Mouse (Mus musculus) heart, embryonic 16.5 days (tissue): Measurements from ENCODE around the gene Kcmf1. TPM values are rescaled to one million over a fixed set of nuclear protein-coding genes. Genes with fewer than 3 reads are reported as not detected.

ENCODE experiments used
- ATAC-seq: fragments of 200-750 bp; cut with Nextera tagmentation; replicated peaks from 2 replicates; pipeline ENCODE4 v1.8.0; 2017; ENCODE audit warnings: moderate number of reproducible peaks; ENCODE audit not compliant: insufficient read depth, low FRiP score; ENCODE audit errors: extremely low read depth
- H3K27ac ChIP-seq: fragments of 300-500 bp; sonication (generic); 2 replicates; pipeline ENCODE4 v1.5.1; 2014; ENCODE audit warnings: mild to moderate bottlenecking, low read length, control low read depth, moderate library complexity
- H3K27me3 ChIP-seq: fragments of 300-500 bp; sonication (generic); 2 replicates; pipeline ENCODE4 v1.6.1; 2014; ENCODE audit warnings: low read length, mixed read lengths; ENCODE audit not compliant: control insufficient read depth, insufficient read depth
- H3K36me3 ChIP-seq: fragments of 300-500 bp; sonication (generic); 2 replicates; pipeline ENCODE4 v1.6.1; 2014; ENCODE audit not compliant: control insufficient read depth, insufficient read depth
- H3K4me1 ChIP-seq: fragments of 300-500 bp; sonication (generic); 2 replicates; pipeline ENCODE4 v1.6.1; 2014; ENCODE audit warnings: low read length, mixed read lengths; ENCODE audit not compliant: control insufficient read depth, insufficient read depth
- H3K4me2 ChIP-seq: fragments of 300-500 bp; sonication (generic); 2 replicates; pipeline ENCODE4 v1.6.1; 2014; ENCODE audit warnings: low read depth, mild to moderate bottlenecking, control low read depth, low read length
- H3K4me3 ChIP-seq: fragments of 300-500 bp; sonication (generic); 2 replicates; pipeline ENCODE4 v1.5.1; 2014; ENCODE audit warnings: mild to moderate bottlenecking, control low read depth, low read length
- H3K9ac ChIP-seq: fragments of 300-500 bp; sonication (generic); 2 replicates; pipeline ENCODE4 v1.6.1; 2014; ENCODE audit warnings: low read length, control low read depth
- H3K9me3 ChIP-seq: fragments of 300-500 bp; sonication (generic); replicated peaks from 2 replicates; pipeline ENCODE4 v1.6.1; 2016; ENCODE audit warnings: low read length; ENCODE audit not compliant: control insufficient read depth
- WGBS: fragments of 180-500 bp; shearing (Covaris S2); extraction: QIAGEN DNeasy Blood & Tissue Kit; methylation state at CpG from one replicate; pipeline ENCODE4 v1.1.7; 2014; 5-methylcytosine and 5-hydroxymethylcytosine counted together
- polyA plus RNA-seq: library from polyadenylated mRNA; unstranded; fragments of >200 nt; fragmentation: Nextera tagmentation; extraction: Ambion mirVana; gene quantifications from 2 replicates; pipeline ENCODE4 v1.2.1, GENCODE M21; 2015

Gene Kcmf1
- polyA plus RNA-seq, 1 experiment from 2014 or later: 28.1 TPM

DNA sequence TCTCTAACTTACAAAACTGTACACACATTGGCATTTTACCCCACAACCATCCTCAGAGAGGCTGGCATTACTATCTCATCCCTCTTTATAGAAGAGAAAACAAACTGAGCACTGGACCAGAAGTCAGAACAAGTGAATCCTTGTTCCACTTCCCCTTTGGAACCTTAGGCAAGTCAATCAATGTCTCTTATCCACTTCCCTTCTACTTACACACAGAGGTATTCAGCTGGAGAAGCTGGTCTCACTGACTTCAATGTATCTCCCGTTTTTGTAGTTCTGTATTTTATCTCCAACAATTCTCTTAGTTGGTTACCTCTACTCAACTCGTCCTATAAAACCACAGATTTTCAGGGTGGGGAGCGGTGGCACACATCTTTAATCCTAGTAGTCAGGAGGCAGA, 15.0 kb downstream of the Kcmf1 start:
- Histone ChIP-seq H3K4me1 (peaks cover 26% of the 10 kb centered on the region), H3K4me3 (no peak overlapping the region), H3K36me3 (no peaks in the 10 kb centered on the region), H3K9ac (no peak overlapping the region), H3K27me3 (no peaks in the 10 kb centered on the region), H3K9me3 (no peaks in the 10 kb centered on the region), H3K27ac (no peak overlapping the region), H3K4me2 (no peak overlapping the region)
- 70% methylated on average over 3 of the region's 3 CpGs for WGBS
- no peak for ATAC-seq

- H3K4me1 ChIP-seq: peaks cover 25% of the 10 kb centered on the region
- peak; percentile 47 for ATAC-seq
- WGBS: 59% methylated on average over 8 of the region's 8 CpGs
- no peak overlapping the region for H3K4me3 ChIP-seq
- H3K4me2 ChIP-seq: no peak overlapping the region
- no peaks in the 10 kb centered on the region for H3K9me3 ChIP-seq
- H3K9ac ChIP-seq: no peak overlapping the region
- H3K27ac ChIP-seq: no peak overlapping the region
- no peaks in the 10 kb centered on the region for H3K36me3 ChIP-seq
- no peaks in the 10 kb centered on the region for H3K27me3 ChIP-seq
Observed at GRCm38 (mm10) chr6:72882661-72883458, 16.9 kb downstream of the Kcmf1 start.

GRCm38 (mm10) chr6:72882222-72882621, 17.6 kb downstream of the Kcmf1 start:
- Histone ChIP-seq H3K9ac (no peak overlapping the region), H3K4me1 (peaks cover 25% of the 10 kb centered on the region), H3K4me3 (no peak overlapping the region), H3K4me2 (no peak overlapping the region), H3K9me3 (no peaks in the 10 kb centered on the region), H3K36me3 (no peaks in the 10 kb centered on the region), H3K27me3 (no peaks in the 10 kb centered on the region), H3K27ac (no peak overlapping the region)
- ATAC-seq: no peak
- WGBS: 90% methylated on average over 3 of the region's 3 CpGs

DNA sequence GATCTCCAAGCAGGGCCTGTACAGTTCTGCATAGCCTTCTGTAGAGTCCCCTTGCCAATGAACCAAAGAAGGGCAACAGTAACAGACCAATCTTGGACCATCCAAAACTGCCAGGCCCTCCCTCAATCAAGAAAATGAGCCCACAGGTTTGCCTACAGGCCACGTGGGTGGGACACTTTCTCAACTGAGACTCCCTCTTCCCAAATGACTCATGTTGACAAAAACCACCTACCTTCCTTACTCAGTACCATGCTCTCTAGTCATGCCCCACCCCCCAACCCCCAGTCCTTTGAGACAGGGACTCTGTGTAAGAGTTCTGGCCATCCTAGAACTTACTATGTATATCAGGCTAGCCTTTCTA, 18.2 kb downstream of the Kcmf1 start:
- no peaks in the 10 kb centered on the region for H3K27me3 ChIP-seq
- no peak overlapping the region for H3K4me3 ChIP-seq
- H3K4me2 ChIP-seq: peak overlapping the region; percentile 10; the same call in 1 of the 2 replicates
- no peaks in the 10 kb centered on the region for H3K36me3 ChIP-seq
- H3K4me1 ChIP-seq: peaks cover 19% of the 10 kb centered on the region
- no peak overlapping the region for H3K27ac ChIP-seq
- WGBS: 52% methylated on average over 1 of the region's 1 CpGs
- peak; percentile 34; the same call in 1 of the 2 replicates for ATAC-seq
- H3K9ac ChIP-seq: no peak overlapping the region
- H3K9me3 ChIP-seq: no peaks in the 10 kb centered on the region

- Histone ChIP-seq H3K36me3 (no peaks in the 10 kb centered on the region), H3K4me3 (no peak overlapping the region), H3K27ac (peak overlapping the region; percentile 29; the same call in 1 of the 2 replicates), H3K27me3 (no peaks in the 10 kb centered on the region), H3K4me2 (peak overlapping the region; percentile 10; the same call in 1 of the 2 replicates), H3K9me3 (no peaks in the 10 kb centered on the region), H3K9ac (no peak overlapping the region), H3K4me1 (peaks cover 18% of the 10 kb centered on the region)
- WGBS: 62% methylated on average over 9 of the region's 9 CpGs
- ATAC-seq: peak; percentile 59
Observed at GRCm38 (mm10) chr6:72880913-72881618, 18.7 kb downstream of the Kcmf1 start.

GRCm38 (mm10) chr6:72876629-72877028, 23.1 kb downstream of the Kcmf1 start:
- no peak for ATAC-seq
- peaks cover 14% of the 10 kb centered on the region for H3K4me1 ChIP-seq
- WGBS: 81% methylated on average over 6 of the region's 6 CpGs
- no peak overlapping the region for H3K9ac ChIP-seq
- H3K27me3 ChIP-seq: no peaks in the 10 kb centered on the region
- no peak overlapping the region for H3K27ac ChIP-seq
- no peak overlapping the region for H3K4me3 ChIP-seq
- H3K9me3 ChIP-seq: no peaks in the 10 kb centered on the region
- H3K4me2 ChIP-seq: no peak overlapping the region
- no peaks in the 10 kb centered on the region for H3K36me3 ChIP-seq

DNA sequence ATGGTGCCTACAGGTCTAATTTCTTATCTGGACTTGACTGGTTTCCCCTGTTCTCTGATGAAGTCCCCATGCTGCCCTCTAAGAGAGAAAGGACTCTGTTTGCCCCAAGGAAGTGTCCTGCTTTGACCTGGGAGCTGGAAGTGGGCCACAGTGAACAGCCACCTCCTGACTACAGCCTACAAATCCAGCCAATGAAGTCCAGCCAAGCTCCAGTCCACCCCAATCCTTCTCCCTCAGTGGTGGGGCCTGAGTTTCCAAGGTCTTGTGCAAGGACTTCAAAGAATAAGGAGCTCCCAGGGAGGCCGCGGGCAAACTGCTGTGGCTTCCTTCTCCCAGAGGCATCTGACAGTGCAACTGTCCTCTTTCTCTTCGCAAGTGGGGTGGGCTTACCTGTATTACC, 26.4 kb downstream of the Kcmf1 start:
- Histone ChIP-seq H3K9ac (no peak overlapping the region), H3K4me1 (peaks cover 26% of the 10 kb centered on the region), H3K4me3 (no peak overlapping the region), H3K27me3 (no peaks in the 10 kb centered on the region), H3K4me2 (no peak overlapping the region), H3K27ac (no peak overlapping the region), H3K36me3 (no peaks in the 10 kb centered on the region), H3K9me3 (no peaks in the 10 kb centered on the region)
- 89% methylated on average over 3 of the region's 3 CpGs for WGBS
- no peak for ATAC-seq

GRCm38 (mm10) chr6:72872276-72872675, 27.5 kb downstream of the Kcmf1 start:
- no peak overlapping the region for H3K4me2 ChIP-seq
- H3K4me1 ChIP-seq: peaks cover 26% of the 10 kb centered on the region
- H3K9ac ChIP-seq: no peak overlapping the region
- no peaks in the 10 kb centered on the region for H3K27me3 ChIP-seq
- no peaks in the 10 kb centered on the region for H3K36me3 ChIP-seq
- ATAC-seq: no peak
- no peak overlapping the region for H3K27ac ChIP-seq
- H3K4me3 ChIP-seq: no peak overlapping the region
- no peaks in the 10 kb centered on the region for H3K9me3 ChIP-seq
- WGBS: 98% methylated on average over 1 of the region's 1 CpGs

DNA sequence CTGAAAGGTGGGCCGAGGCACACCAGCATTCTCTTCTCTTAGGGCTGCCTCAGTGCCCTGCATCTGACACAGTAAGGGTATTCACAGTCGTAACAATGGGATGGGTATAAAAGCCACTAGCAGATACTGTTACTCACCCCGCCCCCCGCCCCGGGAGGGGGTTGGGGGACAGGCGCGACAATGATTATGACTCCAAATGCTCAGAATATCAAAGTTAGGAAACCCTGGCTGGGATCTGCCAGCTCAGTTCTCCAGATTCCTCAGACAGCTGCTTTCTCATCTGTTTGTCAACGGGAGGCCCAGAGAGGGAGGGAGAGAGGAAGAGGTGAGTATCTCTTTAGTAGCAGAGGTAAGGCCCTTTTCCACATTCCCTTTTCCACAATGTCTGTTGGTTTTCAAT, 30.2 kb downstream of the Kcmf1 start:
- Histone ChIP-seq H3K9ac (no peak overlapping the region), H3K4me3 (no peak overlapping the region), H3K4me1 (peaks cover 31% of the 10 kb centered on the region), H3K9me3 (no peaks in the 10 kb centered on the region), H3K36me3 (no peaks in the 10 kb centered on the region), H3K4me2 (no peak overlapping the region), H3K27me3 (no peaks in the 10 kb centered on the region), H3K27ac (no peak overlapping the region)
- ATAC-seq: no peak
- 52% methylated on average over 8 of the region's 8 CpGs for WGBS
